Mouse (Mus musculus): ENCODE results near the gene Cd5. TPM values are rescaled to one million over a fixed set of nuclear protein-coding genes. Genes with fewer than 3 reads are reported as not detected.

Gene Cd5
- polyA plus RNA-seq, 1 experiment from 2014 or later: not detected

GRCm38 (mm10) chr19:10757125-10757524, 18.3 kb upstream of the Cd5 start:
- H3K9me3 ChIP-seq (replicated peaks): no peaks in the 10 kb centered on the region
- no peaks in the 10 kb centered on the region for H3K4me1 ChIP-seq (replicated peaks)
- H3K27ac ChIP-seq: no peak overlapping the region
- H3K4me3 ChIP-seq (replicated peaks): no peak overlapping the region
- no peak overlapping the region for H3K9ac ChIP-seq
- no peak for ATAC-seq (ENCODE audit: low read depth)
- no peaks in the 10 kb centered on the region for H3K27me3 ChIP-seq
- no peak overlapping the region for H3K4me2 ChIP-seq
- DNase-seq: no peak
- H3K36me3 ChIP-seq: no peaks in the 10 kb centered on the region

DNA sequence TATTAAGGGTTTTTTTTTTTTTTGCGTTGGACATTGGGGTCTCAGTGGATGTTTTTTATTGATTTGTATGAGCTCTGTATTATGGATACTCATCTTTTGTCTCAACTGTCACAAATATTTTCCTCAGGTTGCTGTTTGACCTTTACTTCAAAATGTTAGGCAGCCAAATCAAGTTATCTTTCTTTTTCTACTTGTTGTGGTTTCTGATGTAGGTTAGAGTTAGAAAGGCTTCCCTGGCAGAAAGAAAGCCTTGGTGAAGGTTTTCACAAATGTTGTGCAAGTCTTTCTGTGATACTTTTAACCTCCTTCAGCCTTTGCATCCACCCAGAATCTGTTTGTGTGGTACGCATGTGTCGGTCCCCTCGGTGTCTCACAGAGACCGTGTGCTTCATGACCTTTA, 13.8 kb upstream of the Cd5 start:
- WGBS (ENCODE audit: insufficient replicate concordance): 88% methylated on average over 5 of the region's 5 CpGs
- H3K9me3 ChIP-seq (replicated peaks): no peaks in the 10 kb centered on the region
- ATAC-seq (ENCODE audit: low read depth): no peak
- no peak overlapping the region for H3K9ac ChIP-seq
- no peaks in the 10 kb centered on the region for H3K4me1 ChIP-seq (replicated peaks)
- no peak overlapping the region for H3K27ac ChIP-seq
- H3K4me3 ChIP-seq (replicated peaks): no peak overlapping the region
- DNase-seq: no peak
- H3K4me2 ChIP-seq: no peak overlapping the region
- H3K36me3 ChIP-seq: no peaks in the 10 kb centered on the region
- no peaks in the 10 kb centered on the region for H3K27me3 ChIP-seq

DNA sequence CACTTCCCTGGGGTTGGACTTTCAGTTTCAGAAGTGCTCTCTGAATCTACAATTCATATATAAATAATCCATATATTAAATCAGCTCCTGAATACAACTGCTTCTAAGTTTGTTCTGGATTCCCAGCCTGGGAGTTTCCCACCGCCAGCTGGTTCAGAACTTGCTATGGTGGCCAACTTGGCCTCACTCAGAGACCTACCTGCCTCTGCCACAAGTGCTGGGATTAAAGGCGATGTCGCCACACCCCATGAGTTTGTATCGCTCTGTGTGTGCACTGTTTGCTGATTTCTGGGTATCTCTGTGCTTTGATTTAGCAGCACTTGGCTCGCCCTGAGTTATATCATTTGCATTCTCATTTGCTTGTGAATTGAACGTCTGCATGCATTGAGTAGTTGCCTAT, 13.3 kb upstream of the Cd5 start:
- no peak for DNase-seq
- Histone ChIP-seq H3K4me2 (no peak overlapping the region), H3K9me3 (replicated peaks) (no peaks in the 10 kb centered on the region), H3K27me3 (no peaks in the 10 kb centered on the region), H3K27ac (no peak overlapping the region), H3K4me3 (replicated peaks) (no peak overlapping the region), H3K36me3 (no peaks in the 10 kb centered on the region), H3K4me1 (replicated peaks) (no peaks in the 10 kb centered on the region), H3K9ac (no peak overlapping the region)
- WGBS (ENCODE audit: insufficient replicate concordance): 70% methylated on average over 6 of the region's 6 CpGs
- ATAC-seq (ENCODE audit: low read depth): no peak

- H3K27me3 ChIP-seq: no peaks in the 10 kb centered on the region
Measured at GRCm38 (mm10) chr19:10751607-10752006, 12.8 kb upstream of the Cd5 start.

GRCm38 (mm10) chr19:10750161-10750560, 11.4 kb upstream of the Cd5 start:
- Histone ChIP-seq H3K9ac (no peak overlapping the region), H3K4me2 (no peak overlapping the region), H3K4me3 (replicated peaks) (no peak overlapping the region), H3K4me1 (replicated peaks) (no peaks in the 10 kb centered on the region), H3K27me3 (no peaks in the 10 kb centered on the region), H3K27ac (no peak overlapping the region), H3K36me3 (no peaks in the 10 kb centered on the region), H3K9me3 (replicated peaks) (no peaks in the 10 kb centered on the region)
- 57% methylated on average over 6 of the region's 6 CpGs for WGBS (ENCODE audit: insufficient replicate concordance)
- DNase-seq (no peak), ATAC-seq (ENCODE audit: low read depth) (no peak)

More at GRCm38 (mm10) chr19:10751607-10752006, 12.8 kb upstream of the Cd5 start:
- no peak overlapping the region for H3K9ac ChIP-seq
- no peak overlapping the region for H3K4me3 ChIP-seq (replicated peaks)
- WGBS (ENCODE audit: insufficient replicate concordance): 74% methylated on average over 1 of the region's 1 CpGs
- H3K9me3 ChIP-seq (replicated peaks): no peaks in the 10 kb centered on the region
- no peaks in the 10 kb centered on the region for H3K36me3 ChIP-seq
- H3K27ac ChIP-seq: no peak overlapping the region
- H3K4me1 ChIP-seq (replicated peaks): no peaks in the 10 kb centered on the region
- no peak overlapping the region for H3K4me2 ChIP-seq
- ATAC-seq (ENCODE audit: low read depth): no peak
- no peak for DNase-seq

DNA sequence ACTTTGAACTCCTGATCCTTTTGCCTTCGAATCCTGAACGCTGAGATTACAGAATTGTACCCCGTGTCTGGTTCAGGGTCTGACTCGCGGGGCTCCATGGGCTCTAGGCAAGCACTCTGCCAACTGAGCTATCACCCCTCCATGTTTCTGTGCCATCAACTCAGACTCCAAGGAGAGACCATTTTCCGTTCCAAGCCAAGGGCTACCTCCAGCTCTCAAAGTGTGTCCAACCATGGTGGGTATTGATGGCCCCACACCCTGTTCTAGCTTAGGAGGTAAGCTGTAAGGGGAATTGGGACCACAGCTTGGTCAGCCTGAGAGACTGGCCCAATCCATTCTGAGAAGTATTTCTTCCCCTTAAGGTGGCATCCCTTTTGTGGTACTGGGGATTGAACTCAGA, 10.5 kb upstream of the Cd5 start:
- Histone ChIP-seq H3K9ac (no peak overlapping the region), H3K9me3 (replicated peaks) (no peaks in the 10 kb centered on the region), H3K4me1 (replicated peaks) (no peaks in the 10 kb centered on the region), H3K4me3 (replicated peaks) (no peak overlapping the region), H3K4me2 (no peak overlapping the region), H3K27ac (no peak overlapping the region), H3K27me3 (no peaks in the 10 kb centered on the region), H3K36me3 (no peaks in the 10 kb centered on the region)
- WGBS (ENCODE audit: insufficient replicate concordance): 72% methylated on average over 6 of the region's 6 CpGs
- DNase-seq (no peak), ATAC-seq (ENCODE audit: low read depth) (no peak)

GRCm38 (mm10) chr19:10748401-10749102, 9.8 kb upstream of the Cd5 start:
- no peaks in the 10 kb centered on the region for H3K9me3 ChIP-seq (replicated peaks)
- 61% methylated on average over 11 of the region's 11 CpGs for WGBS (ENCODE audit: insufficient replicate concordance)
- no peak for ATAC-seq (ENCODE audit: low read depth)

GRCm38 (mm10) chr19:10747718-10748117, 8.9 kb upstream of the Cd5 start:
- H3K9me3 ChIP-seq (replicated peaks): no peaks in the 10 kb centered on the region
- no peak overlapping the region for H3K9ac ChIP-seq
- ATAC-seq (ENCODE audit: low read depth) (no peak), DNase-seq (no peak)
- H3K4me1 ChIP-seq (replicated peaks): no peaks in the 10 kb centered on the region
- H3K27me3 ChIP-seq: no peaks in the 10 kb centered on the region
- H3K4me2 ChIP-seq: no peak overlapping the region
- H3K36me3 ChIP-seq: no peaks in the 10 kb centered on the region
- no peak overlapping the region for H3K4me3 ChIP-seq (replicated peaks)
- 64% methylated on average over 6 of the region's 6 CpGs for WGBS (ENCODE audit: insufficient replicate concordance)
- H3K27ac ChIP-seq: no peak overlapping the region

More at GRCm38 (mm10) chr19:10748401-10749102, 9.8 kb upstream of the Cd5 start:
- Histone ChIP-seq H3K9ac (no peak overlapping the region), H3K4me2 (no peak overlapping the region), H3K36me3 (no peaks in the 10 kb centered on the region), H3K4me3 (replicated peaks) (no peak overlapping the region), H3K27me3 (no peaks in the 10 kb centered on the region), H3K27ac (no peak overlapping the region), H3K4me1 (replicated peaks) (no peaks in the 10 kb centered on the region)
- no peak for DNase-seq

GRCm38 (mm10) chr19:10747182-10747581, 8.4 kb upstream of the Cd5 start:
- Histone ChIP-seq H3K4me2 (no peak overlapping the region), H3K27ac (no peak overlapping the region), H3K9ac (no peak overlapping the region), H3K36me3 (no peaks in the 10 kb centered on the region), H3K4me1 (replicated peaks) (no peaks in the 10 kb centered on the region), H3K4me3 (replicated peaks) (no peak overlapping the region), H3K27me3 (no peaks in the 10 kb centered on the region), H3K9me3 (replicated peaks) (no peaks in the 10 kb centered on the region)
- DNase-seq: no peak
- no peak for ATAC-seq (ENCODE audit: low read depth)
- WGBS (ENCODE audit: insufficient replicate concordance): 72% methylated on average over 7 of the region's 7 CpGs

DNA sequence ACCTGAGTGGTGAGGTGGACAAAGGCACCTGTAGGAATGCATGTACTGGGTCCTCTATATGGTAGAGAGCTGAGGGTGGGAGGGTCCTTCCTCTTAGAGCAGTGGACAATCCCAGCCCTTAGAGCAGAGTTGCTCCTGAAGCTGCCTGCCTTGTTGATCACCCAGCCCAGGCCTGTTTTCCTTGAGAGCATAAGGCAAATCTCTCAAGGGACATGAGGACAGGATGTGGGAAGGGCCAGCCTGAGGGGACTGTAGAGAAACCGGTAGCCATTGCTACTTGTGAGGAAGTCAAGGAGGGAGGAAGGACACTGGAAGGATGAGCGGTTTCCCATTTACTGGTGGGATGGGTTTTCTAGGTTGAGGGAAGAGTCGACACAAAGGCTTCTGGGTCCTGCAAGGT, 3.8 kb upstream of the Cd5 start:
- no peaks in the 10 kb centered on the region for H3K27me3 ChIP-seq
- no peak for DNase-seq
- H3K9me3 ChIP-seq (replicated peaks): no peaks in the 10 kb centered on the region
- H3K36me3 ChIP-seq: no peaks in the 10 kb centered on the region
- H3K9ac ChIP-seq: no peak overlapping the region
- no peak overlapping the region for H3K4me3 ChIP-seq (replicated peaks)
- 0 out of 2 replicates have a peak, but pooled peaks cover 3% of the 10 kb centered on the region for H3K4me1 ChIP-seq (replicated peaks)
- H3K4me2 ChIP-seq: no peak overlapping the region
- H3K27ac ChIP-seq: no peak overlapping the region
- 40% methylated on average over 3 of the region's 3 CpGs for WGBS (ENCODE audit: insufficient replicate concordance)
- ATAC-seq (ENCODE audit: low read depth): no peak

DNA sequence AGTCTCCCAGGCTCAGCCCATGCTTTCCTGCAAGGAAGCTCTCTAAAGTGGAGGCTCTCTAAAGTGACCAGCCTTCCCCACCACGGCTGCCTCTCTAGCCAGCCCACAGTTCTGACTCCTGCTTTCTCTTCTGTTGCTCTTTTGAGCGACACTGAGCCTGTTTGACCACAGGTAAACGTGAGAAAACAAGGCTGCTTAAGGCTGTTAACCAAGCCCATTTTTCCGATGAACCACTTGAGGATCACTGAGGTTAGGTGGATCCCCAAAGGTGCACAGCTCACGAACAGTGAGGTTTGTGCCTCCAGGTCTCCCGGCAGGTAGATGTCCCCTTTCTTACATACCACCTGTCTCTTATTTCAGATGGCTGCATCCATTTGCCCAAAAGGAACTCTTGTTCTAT, 3.3 kb upstream of the Cd5 start:
- WGBS (ENCODE audit: insufficient replicate concordance): 64% methylated on average over 6 of the region's 6 CpGs

GRCm38 (mm10) chr19:10740641-10741440, 2.0 kb upstream of the Cd5 start:
- 20% methylated on average over 11 of the region's 11 CpGs for WGBS (ENCODE audit: insufficient replicate concordance)
- H3K27me3 ChIP-seq: no peaks in the 10 kb centered on the region
- H3K36me3 ChIP-seq: no peaks in the 10 kb centered on the region
- ATAC-seq (ENCODE audit: low read depth) (no peak), DNase-seq (no peak)
- H3K4me2 ChIP-seq: no peak overlapping the region
- H3K27ac ChIP-seq: no peak overlapping the region
- no peak overlapping the region for H3K9ac ChIP-seq
- no peak overlapping the region for H3K4me3 ChIP-seq (replicated peaks)
- 0 out of 2 replicates have a peak, but pooled peaks cover 3% of the 10 kb centered on the region for H3K4me1 ChIP-seq (replicated peaks)
- no peaks in the 10 kb centered on the region for H3K9me3 ChIP-seq (replicated peaks)

More for the DNA sequence above, 3.3 kb upstream of the Cd5 start:
- ATAC-seq (ENCODE audit: low read depth): no peak
- H3K36me3 ChIP-seq: no peaks in the 10 kb centered on the region
- no peak overlapping the region for H3K4me3 ChIP-seq (replicated peaks)
- H3K4me2 ChIP-seq: no peak overlapping the region
- H3K9me3 ChIP-seq (replicated peaks): no peaks in the 10 kb centered on the region
- H3K4me1 ChIP-seq (replicated peaks): 0 out of 2 replicates have a peak, but pooled peaks cover 3% of the 10 kb centered on the region
- no peak overlapping the region for H3K27ac ChIP-seq
- H3K9ac ChIP-seq: no peak overlapping the region
- no peaks in the 10 kb centered on the region for H3K27me3 ChIP-seq
- no peak for DNase-seq
